Mouse (Mus musculus): ENCODE measurements around the gene Gxylt2. TPM values are rescaled to one million over a fixed set of nuclear protein-coding genes. Genes with fewer than 3 reads are reported as not detected.

The Gxylt2 gene
- polyA plus RNA-seq, 1 experiment from 2014 or later = 1.1 TPM

DNA sequence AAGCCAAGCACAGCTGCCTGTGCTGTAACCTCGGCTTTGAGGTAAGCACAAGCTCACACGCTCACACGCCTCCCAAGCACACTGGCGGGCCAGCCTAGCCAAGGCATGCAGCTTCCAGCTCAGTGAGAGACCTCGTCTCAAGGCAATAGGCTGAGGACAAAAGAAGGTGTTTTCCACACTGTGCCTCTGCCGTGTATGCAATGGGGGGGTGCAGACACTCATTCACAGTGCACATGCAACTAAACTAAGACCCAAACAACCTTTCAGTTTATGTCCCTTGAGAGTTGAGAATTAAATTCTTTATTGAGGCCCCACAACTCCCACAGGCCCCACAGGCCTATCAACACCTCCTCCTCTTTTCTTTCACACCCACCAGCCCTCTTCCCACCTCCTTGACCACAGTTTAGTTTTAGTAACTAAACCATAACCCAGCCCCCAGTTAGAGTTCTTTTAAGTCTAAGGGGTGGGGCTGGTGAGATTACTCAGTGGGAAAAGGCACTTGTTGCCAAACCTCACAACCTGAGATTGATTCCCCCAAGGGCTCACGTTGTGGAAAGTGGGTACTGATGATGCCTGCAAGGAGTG is 119.9 kb downstream of the Gxylt2 start:
- no peaks in the 10 kb centered on the region for H3K9me3 ChIP-seq (ENCODE audit: control insufficient read depth, low read length)
- H3K9ac ChIP-seq (ENCODE audit: low read depth, low read length) = no peak overlapping the region
- no peak overlapping the region for H3K27ac ChIP-seq (ENCODE audit: low read depth, low read length)
- no peak overlapping the region for H3K4me3 ChIP-seq (ENCODE audit: low read length)
- no peak overlapping the region for H3K4me2 ChIP-seq (ENCODE audit: low read length)
- no peaks in the 10 kb centered on the region for H3K27me3 ChIP-seq (replicated peaks; ENCODE audit: control insufficient read depth, insufficient read depth, low read length)
- 62% methylated on average over 7 of the region's 7 CpGs for WGBS
- ATAC-seq = no peak
- no peaks in the 10 kb centered on the region for H3K36me3 ChIP-seq (ENCODE audit: control insufficient read depth, insufficient read depth, low read length)
- H3K4me1 ChIP-seq (ENCODE audit: control insufficient read depth, insufficient read depth, low read depth, low read length) = no peaks in the 10 kb centered on the region

DNA sequence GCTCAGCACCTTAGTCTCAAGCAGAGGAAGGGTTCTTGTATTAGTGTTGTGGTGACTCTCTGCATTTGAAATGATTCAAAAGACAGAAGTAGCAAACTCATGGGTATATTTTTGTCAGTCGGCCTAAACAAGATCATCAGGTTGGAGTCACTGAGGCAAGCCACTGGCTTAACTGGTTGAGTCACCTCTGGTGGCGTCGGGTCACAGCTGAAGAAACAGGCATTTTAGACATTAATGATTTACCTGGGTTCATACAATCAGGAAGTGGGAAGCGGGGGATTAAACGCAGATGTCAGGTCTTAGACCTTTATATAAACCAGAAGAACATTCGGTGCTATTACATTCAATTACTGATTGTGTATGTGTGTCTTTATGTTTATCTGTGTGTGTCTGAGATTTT is 121.5 kb downstream of the Gxylt2 start:
- Histone ChIP-seq H3K27ac (ENCODE audit: low read depth, low read length) (no peak overlapping the region), H3K36me3 (ENCODE audit: control insufficient read depth, insufficient read depth, low read length) (no peaks in the 10 kb centered on the region), H3K4me3 (ENCODE audit: low read length) (no peak overlapping the region), H3K9me3 (ENCODE audit: control insufficient read depth, low read length) (no peaks in the 10 kb centered on the region), H3K4me2 (ENCODE audit: low read length) (no peak overlapping the region), H3K27me3 (replicated peaks; ENCODE audit: control insufficient read depth, insufficient read depth, low read length) (no peaks in the 10 kb centered on the region), H3K4me1 (ENCODE audit: control insufficient read depth, insufficient read depth, low read depth, low read length) (no peaks in the 10 kb centered on the region), H3K9ac (ENCODE audit: low read depth, low read length) (no peak overlapping the region)
- WGBS = 93% methylated on average over 6 of the region's 6 CpGs
- ATAC-seq = no peak

DNA sequence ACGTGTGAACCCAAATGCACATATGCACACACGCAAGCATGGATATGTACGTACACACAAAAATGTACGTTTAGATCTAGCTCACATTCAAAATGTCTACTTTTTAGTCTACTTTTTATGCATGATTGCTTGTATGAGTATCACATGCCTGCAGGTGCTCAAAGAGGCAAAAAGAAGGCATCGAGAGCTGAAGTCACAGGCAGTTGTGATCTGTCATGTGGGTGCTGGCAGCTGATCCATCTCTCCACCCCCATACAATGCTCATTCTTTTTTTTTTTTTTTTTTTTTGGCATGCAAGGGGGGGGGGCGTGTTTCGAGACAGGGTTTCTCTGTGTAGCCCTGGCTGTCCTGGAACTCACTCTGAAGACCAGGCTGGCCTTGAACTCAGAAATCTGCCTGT is 124.0 kb downstream of the Gxylt2 start:
- no peak for ATAC-seq
- no peaks in the 10 kb centered on the region for H3K27me3 ChIP-seq (replicated peaks; ENCODE audit: control insufficient read depth, insufficient read depth, low read length)
- 96% methylated on average over 7 of the region's 7 CpGs for WGBS

DNA sequence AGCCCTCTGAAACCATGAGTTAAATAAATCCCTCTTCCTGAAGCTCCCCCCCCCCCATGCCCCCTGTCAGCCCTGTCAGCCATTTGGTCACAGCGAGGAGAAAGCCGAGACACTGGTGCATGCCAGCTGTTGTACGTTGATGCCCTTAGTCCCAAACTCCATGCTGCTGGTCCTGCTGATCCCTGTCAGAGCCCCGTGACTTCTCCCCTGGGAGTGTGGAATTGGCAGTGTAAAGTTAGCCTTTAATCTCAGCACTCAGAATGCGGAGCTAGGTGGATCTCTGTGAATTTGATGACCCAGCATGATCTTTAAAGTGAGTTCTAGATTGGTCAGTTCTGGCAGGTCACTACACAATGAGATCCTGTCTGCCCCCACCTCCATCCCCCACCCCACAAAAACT is 125.2 kb downstream of the Gxylt2 start:
- ATAC-seq = no peak
- Histone ChIP-seq H3K36me3 (ENCODE audit: control insufficient read depth, insufficient read depth, low read length) (no peaks in the 10 kb centered on the region), H3K27me3 (replicated peaks; ENCODE audit: control insufficient read depth, insufficient read depth, low read length) (no peaks in the 10 kb centered on the region), H3K9me3 (ENCODE audit: control insufficient read depth, low read length) (no peaks in the 10 kb centered on the region), H3K9ac (ENCODE audit: low read depth, low read length) (no peak overlapping the region), H3K4me2 (ENCODE audit: low read length) (no peak overlapping the region), H3K27ac (ENCODE audit: low read depth, low read length) (no peak overlapping the region), H3K4me3 (ENCODE audit: low read length) (no peak overlapping the region), H3K4me1 (ENCODE audit: control insufficient read depth, insufficient read depth, low read depth, low read length) (peaks cover 3% of the 10 kb centered on the region)
- 78% methylated on average over 5 of the region's 5 CpGs for WGBS

More for the DNA sequence above, 124.0 kb downstream of the Gxylt2 start:
- Histone ChIP-seq H3K4me3 (ENCODE audit: low read length) (no peak overlapping the region), H3K9ac (ENCODE audit: low read depth, low read length) (no peak overlapping the region), H3K4me1 (ENCODE audit: control insufficient read depth, insufficient read depth, low read depth, low read length) (no peaks in the 10 kb centered on the region), H3K9me3 (ENCODE audit: control insufficient read depth, low read length) (no peaks in the 10 kb centered on the region), H3K36me3 (ENCODE audit: control insufficient read depth, insufficient read depth, low read length) (no peaks in the 10 kb centered on the region), H3K4me2 (ENCODE audit: low read length) (no peak overlapping the region), H3K27ac (ENCODE audit: low read depth, low read length) (no peak overlapping the region)

DNA sequence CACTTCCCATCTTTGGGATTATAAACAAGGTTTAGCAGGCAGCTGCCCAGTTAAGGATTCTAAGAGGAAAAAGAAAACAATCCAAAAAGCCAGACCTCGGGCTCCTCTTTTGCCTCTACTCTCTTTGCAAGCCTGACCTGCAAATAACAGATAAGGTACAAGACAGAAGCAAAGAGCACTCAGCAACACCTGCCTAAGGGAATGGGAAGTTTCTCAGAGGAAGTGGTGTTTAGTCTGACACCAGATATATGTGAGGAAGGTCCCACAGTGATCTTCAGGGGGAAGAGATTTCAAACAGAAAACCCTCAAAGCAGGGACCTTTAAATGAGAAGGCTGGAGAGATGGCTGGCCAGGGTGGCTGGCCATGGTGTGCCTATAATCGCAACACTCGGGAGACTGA is 126.7 kb downstream of the Gxylt2 start:
- WGBS = 95% methylated on average over 3 of the region's 3 CpGs
- H3K9me3 ChIP-seq (ENCODE audit: control insufficient read depth, low read length) = no peaks in the 10 kb centered on the region
- H3K27ac ChIP-seq (ENCODE audit: low read depth, low read length) = no peak overlapping the region
- no peak for ATAC-seq
- H3K27me3 ChIP-seq (replicated peaks; ENCODE audit: control insufficient read depth, insufficient read depth, low read length) = no peaks in the 10 kb centered on the region
- H3K4me3 ChIP-seq (ENCODE audit: low read length) = no peak overlapping the region
- H3K4me2 ChIP-seq (ENCODE audit: low read length) = no peak overlapping the region
- peaks cover 14% of the 10 kb centered on the region for H3K4me1 ChIP-seq (ENCODE audit: control insufficient read depth, insufficient read depth, low read depth, low read length)
- peaks cover 7% of the 10 kb centered on the region for H3K36me3 ChIP-seq (ENCODE audit: control insufficient read depth, insufficient read depth, low read length)
- no peak overlapping the region for H3K9ac ChIP-seq (ENCODE audit: low read depth, low read length)

DNA sequence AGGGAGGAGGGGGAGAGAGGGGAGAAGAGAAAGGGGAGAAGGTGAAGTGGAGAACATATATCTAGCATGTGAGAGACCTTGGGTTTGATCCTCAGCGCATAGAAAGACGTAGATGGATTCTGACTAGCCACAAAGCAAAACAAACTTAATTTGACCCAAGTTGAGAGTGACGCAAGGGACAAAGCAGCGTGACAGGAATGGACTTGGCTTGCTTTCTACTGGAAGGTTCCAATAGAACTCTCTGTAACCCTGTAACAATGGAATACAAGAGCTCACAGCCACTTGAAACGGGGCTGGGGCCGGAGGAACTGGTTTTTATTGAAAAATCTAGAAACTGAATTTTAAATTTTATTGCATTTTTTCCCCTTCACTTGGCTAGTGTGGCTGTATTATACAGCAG is 127.2 kb downstream of the Gxylt2 start:
- Histone ChIP-seq H3K36me3 (ENCODE audit: control insufficient read depth, insufficient read depth, low read length) (peaks cover 13% of the 10 kb centered on the region), H3K4me2 (ENCODE audit: low read length) (no peak overlapping the region), H3K4me1 (ENCODE audit: control insufficient read depth, insufficient read depth, low read depth, low read length) (peaks cover 16% of the 10 kb centered on the region), H3K9me3 (ENCODE audit: control insufficient read depth, low read length) (no peaks in the 10 kb centered on the region), H3K4me3 (ENCODE audit: low read length) (no peak overlapping the region), H3K27ac (ENCODE audit: low read depth, low read length) (no peak overlapping the region), H3K27me3 (replicated peaks; ENCODE audit: control insufficient read depth, insufficient read depth, low read length) (no peaks in the 10 kb centered on the region), H3K9ac (ENCODE audit: low read depth, low read length) (no peak overlapping the region)
- ATAC-seq = no peak
- 89% methylated on average over 6 of the region's 6 CpGs for WGBS

DNA sequence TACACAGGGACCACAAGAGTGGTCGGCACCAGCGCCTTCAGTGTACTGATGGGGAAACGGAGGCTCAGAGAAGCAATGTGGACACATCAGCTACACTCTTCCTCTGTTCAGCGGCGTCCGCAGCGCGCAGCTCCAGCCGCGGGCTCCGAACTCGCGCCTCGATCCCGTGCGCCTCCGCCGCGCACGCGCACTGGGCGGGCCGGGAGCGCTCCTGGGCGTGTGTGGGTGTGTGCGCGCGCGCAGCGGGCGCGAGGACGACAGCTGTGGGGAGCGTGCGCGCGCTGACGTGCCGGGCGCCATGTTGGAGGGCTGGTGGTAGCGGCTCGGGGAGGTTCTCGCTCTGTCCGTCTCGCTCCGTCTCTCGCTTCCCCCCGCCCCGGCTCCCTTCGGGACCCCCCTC is 128.8 kb downstream of the Gxylt2 start, which contains the start of gene Ppp4r2:
Gene Ppp4r2 (plus strand): TSS at position 268 of the 400 bp plus-strand sequence.
- peak within 1 kb of the TSS; percentile 94 for H3K27ac ChIP-seq (ENCODE audit: low read depth, low read length)
- H3K9ac ChIP-seq (ENCODE audit: low read depth, low read length) = peak within 1 kb of the TSS; percentile 90
- peaks cover 22% of the 10 kb centered on the region for H3K4me1 ChIP-seq (ENCODE audit: control insufficient read depth, insufficient read depth, low read depth, low read length)
- peak within 1 kb of the TSS; percentile 81 for H3K4me3 ChIP-seq (ENCODE audit: low read length)
- under 1% methylated on average over 40 of the region's 50 CpGs for WGBS
- H3K9me3 ChIP-seq (ENCODE audit: control insufficient read depth, low read length) = no peaks in the 10 kb centered on the region
- H3K36me3 ChIP-seq (ENCODE audit: control insufficient read depth, insufficient read depth, low read length) = peaks cover 16% of the 10 kb centered on the region
- peak within 1 kb of the TSS; percentile 65 for H3K4me2 ChIP-seq (ENCODE audit: low read length)
- H3K27me3 ChIP-seq (replicated peaks; ENCODE audit: control insufficient read depth, insufficient read depth, low read length) = no peaks in the 10 kb centered on the region
- peak; percentile 95 for ATAC-seq

DNA sequence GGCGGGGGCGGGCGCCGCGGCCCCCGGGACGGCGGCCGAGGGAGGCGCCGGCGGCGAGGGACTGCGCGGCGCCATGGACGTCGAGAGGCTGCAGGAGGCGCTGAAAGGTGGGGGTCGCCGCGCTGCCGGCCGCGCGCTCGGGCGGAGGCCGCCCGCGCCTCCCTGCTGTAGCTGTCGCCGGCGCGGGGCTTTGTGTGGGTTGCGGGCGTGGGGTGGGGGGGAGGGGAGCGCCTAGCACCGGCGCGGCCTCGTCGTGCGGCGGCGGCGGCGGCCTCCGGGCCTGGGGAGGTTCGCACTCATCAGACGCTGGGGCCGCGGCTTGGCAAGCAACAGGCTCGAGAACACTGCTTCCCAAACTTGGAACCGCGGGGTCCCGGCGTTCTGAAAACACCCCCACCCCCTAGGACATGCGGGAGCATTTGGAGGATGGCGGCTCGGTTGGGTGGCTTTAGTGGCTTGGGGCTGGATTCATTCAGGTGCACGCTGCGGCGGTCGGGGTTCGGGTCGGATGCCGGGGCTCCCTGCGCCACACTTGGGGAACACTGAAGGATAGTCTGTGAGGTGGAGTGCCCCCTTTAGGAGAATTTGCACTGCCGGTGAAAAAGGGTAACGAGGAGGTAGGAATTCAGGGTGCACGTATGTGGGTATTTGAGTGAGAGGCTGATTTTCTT is 129.4 kb downstream of the Gxylt2 start:
- ATAC-seq = peak; percentile 90
- under 1% methylated on average over 61 of the region's 72 CpGs for WGBS
- H3K27ac ChIP-seq (ENCODE audit: low read depth, low read length) = peak overlapping the region; percentile 94
- H3K4me1 ChIP-seq (ENCODE audit: control insufficient read depth, insufficient read depth, low read depth, low read length) = peaks cover 23% of the 10 kb centered on the region
- H3K9ac ChIP-seq (ENCODE audit: low read depth, low read length) = peak overlapping the region; percentile 90
- H3K27me3 ChIP-seq (replicated peaks; ENCODE audit: control insufficient read depth, insufficient read depth, low read length) = no peaks in the 10 kb centered on the region
- no peaks in the 10 kb centered on the region for H3K9me3 ChIP-seq (ENCODE audit: control insufficient read depth, low read length)
- H3K36me3 ChIP-seq (ENCODE audit: control insufficient read depth, insufficient read depth, low read length) = peaks cover 17% of the 10 kb centered on the region
- peak overlapping the region; percentile 65 for H3K4me2 ChIP-seq (ENCODE audit: low read length)
- peak overlapping the region; percentile 81 for H3K4me3 ChIP-seq (ENCODE audit: low read length)

DNA sequence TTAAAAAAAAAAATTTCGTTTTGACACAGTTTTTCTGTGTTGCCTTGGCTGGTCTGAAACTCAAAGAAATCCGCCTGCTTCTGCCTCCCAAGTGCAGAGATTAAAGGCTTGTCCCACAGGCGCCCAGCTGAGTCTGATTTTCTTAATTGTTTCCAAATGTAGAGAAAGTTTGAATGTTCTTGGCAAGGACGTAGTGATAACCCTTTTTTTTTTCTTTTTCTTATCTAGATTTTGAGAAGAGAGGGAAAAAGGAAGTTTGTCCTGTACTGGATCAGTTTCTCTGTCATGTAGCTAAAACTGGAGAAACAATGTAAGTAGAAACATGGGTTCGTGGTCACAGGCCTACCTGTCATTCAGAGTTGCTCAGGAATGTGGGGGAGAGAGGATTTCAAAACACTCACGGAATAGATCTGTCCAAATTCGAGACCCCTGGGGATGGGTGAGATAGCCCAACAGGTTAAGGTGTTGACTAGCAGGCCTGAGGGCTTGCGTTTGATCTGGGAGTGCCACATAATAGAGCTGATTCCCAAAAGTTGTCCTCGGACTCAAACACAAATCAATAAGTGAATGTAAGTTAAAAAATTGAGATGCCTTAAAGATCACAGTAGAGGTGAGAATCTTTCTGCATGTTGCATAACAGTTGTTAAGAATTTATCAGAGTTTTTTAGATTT is 130.1 kb downstream of the Gxylt2 start:
- Histone ChIP-seq H3K4me2 (ENCODE audit: low read length) (peak overlapping the region; percentile 65), H3K9me3 (ENCODE audit: control insufficient read depth, low read length) (no peaks in the 10 kb centered on the region), H3K4me1 (ENCODE audit: control insufficient read depth, insufficient read depth, low read depth, low read length) (peaks cover 23% of the 10 kb centered on the region), H3K27ac (ENCODE audit: low read depth, low read length) (peak overlapping the region; percentile 94), H3K9ac (ENCODE audit: low read depth, low read length) (peak overlapping the region; percentile 90), H3K4me3 (ENCODE audit: low read length) (peak overlapping the region; percentile 81), H3K36me3 (ENCODE audit: control insufficient read depth, insufficient read depth, low read length) (peaks cover 17% of the 10 kb centered on the region), H3K27me3 (replicated peaks; ENCODE audit: control insufficient read depth, insufficient read depth, low read length) (no peaks in the 10 kb centered on the region)
- ATAC-seq = no peak
- 41% methylated on average over 9 of the region's 9 CpGs for WGBS
